Mouse (Mus musculus) Muller cell, postnatal 12 days (primary cell): ENCODE results near the gene Use1.
"Not testable (repeated sequence)": the region's sequence is repeated elsewhere in the genome, so short reads cannot be mapped to it uniquely, and the experiment has no call there.

ENCODE experiments used
- DNase-seq: peaks from one replicate; pipeline ENCODE4 v3.0.0-alpha.2; 2015; ENCODE audit errors: inconsistent ontology term

The Use1 gene

GRCm38 (mm10) chr8:71366771-71367528 lies at the start of gene Use1:
Gene Use1 (plus strand): TSS chr8:71366848.
- DNase-seq, result peak; percentile 96

GRCm38 (mm10) chr8:71318610-71319009 lies 48.0 kb upstream of the Use1 start:
- DNase-seq, result not testable (repeated sequence)

- DNase-seq, result not testable (repeated sequence)
These were observed 46.9 kb upstream of the Use1 start for GRCm38 (mm10) chr8:71319760-71320159.

GRCm38 (mm10) chr8:71322939-71323338 lies 43.7 kb upstream of the Use1 start:
- peak; percentile 14 for DNase-seq

- DNase-seq, result no peak
These were observed 41.8 kb upstream of the Use1 start for GRCm38 (mm10) chr8:71324848-71325247.

DNA sequence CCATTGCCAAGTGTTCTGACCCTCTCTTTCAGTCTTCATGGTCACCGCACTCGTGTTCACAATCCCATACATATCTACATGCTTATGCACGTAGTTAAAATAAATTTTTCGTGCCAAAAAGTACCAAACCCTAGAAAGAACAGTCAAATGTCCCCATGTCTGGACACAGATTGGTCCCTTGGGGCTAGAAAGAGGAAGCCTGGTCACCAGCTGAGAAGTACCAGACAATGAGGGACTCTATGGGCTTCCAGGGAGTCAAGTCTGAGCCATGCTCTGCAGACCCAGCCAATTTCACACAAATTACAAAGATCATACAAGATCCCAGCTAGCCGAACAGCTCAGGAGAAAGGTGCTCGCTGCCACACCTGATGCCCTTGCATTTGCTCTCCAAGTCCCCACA lies 28.8 kb upstream of the Use1 start:
- DNase-seq, result not testable (repeated sequence)

- no peak for DNase-seq
These were observed 26.0 kb upstream of the Use1 start for GRCm38 (mm10) chr8:71340625-71341024.

DNA sequence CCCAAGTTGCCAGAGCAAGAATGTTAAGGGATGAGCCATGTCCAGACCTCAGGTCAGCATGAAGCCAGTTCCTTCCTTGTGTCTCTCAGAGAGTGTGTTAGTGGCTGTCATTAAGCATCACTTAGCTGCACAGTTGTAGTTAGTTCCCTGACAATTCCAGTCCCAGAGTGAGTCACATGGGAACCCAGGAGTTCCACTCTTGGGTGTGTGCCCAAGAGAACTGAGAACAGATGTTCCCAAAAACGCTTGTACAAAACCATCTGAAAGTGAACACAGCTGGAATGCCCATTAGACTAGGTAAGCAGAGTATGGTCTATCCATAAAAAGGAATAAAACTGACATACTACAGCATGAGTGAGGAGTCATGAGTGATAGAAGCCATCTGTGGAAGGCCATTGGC lies 20.1 kb upstream of the Use1 start:
- DNase-seq, result no peak

GRCm38 (mm10) chr8:71351117-71351516 lies 15.5 kb upstream of the Use1 start:
- no peak for DNase-seq

DNA sequence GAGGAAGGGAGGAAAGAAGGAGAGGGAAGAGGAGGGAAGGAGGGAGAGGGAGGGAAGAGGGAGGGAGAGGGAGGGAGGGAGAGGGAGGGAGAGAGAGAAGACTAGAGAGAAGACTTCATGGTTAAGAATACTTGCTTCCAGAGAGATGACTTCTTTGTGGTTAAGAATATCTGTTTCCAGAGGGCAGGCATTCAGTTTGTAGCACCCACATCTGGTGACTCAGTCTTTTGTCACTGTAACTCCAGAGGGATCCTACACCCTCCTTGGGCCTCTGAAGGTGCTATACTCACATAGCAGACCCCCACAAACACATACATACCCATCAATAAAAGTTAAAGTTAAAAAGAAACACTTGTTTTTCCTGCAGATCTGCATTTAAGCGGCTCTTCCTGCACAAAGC lies 15.1 kb upstream of the Use1 start:
- DNase-seq, result no peak

DNA sequence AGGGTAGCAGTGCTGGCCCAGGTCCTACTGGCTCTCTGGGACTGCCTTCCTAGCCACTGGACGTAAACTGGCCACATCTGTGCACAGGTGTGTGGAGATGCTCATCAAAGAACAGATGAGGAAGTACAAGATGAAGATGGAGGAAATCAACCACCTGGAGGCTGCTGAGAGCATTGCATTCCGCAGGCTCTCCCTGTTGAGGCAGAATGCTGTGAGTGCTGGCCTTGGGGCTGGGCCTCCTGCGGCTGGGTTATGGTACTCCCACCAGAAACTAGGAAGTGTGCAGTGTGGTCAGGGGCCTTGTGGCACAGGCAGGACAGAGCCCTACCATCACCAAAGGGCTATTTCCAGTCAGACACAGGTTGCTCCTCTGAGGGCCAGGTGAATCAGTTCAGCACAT lies 8.6 kb upstream of the Use1 start:
- no peak for DNase-seq

- DNase-seq, result no peak
These were observed 1.0 kb downstream of the Use1 start for GRCm38 (mm10) chr8:71367529-71368176.

DNA sequence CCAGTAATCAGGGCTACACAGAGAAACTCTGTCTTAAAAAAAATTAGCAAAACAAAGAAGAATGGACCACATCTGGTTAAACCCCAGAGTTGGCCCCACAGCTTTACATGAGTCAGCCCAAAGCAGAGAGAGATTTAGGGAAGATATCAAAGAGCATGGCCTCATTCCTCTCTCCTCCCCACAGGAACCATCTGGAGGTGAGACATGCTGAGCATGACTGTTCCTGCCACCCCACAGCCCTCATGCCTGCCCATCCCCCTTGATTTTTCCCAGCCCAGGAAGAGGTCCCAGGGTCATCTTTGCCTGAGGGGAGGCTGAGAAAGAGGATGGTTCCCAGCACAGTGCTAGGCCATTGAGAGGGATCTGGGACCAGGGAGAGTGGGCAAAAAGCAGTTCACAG lies 1.7 kb downstream of the Use1 start:
- DNase-seq, result no peak

DNA sequence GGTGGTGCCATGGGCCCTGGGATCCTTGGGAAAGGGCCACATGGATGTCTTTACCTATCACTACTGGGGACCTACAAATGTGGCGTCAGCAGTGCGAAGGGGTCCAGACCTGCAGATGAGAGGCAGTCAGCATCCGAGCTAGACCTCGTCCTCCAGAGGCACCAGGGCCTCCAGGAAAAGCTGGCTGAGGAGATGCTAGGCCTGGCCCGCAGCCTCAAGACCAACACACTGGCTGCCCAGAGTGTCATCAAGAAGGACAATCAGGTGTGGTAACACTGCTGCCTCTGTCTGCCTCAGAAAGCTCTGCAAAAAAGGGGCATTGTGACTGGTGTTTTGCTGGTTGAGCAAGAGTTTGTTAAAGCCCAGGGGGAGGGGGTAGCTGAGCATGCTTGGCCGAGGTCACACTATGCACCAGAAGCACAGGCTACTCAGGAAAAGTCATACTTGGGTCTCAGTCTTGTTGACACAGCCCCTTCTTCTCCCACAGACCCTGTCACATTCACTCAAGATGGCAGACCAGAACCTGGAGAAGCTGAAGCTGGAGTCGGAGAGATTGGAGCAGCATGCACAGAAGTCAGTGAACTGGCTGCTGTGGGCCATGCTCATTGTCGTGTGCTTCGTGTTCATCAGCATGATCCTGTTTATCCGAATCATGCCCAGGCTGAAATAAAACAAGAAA lies 2.5 kb downstream of the Use1 start:
- no peak for DNase-seq

DNA sequence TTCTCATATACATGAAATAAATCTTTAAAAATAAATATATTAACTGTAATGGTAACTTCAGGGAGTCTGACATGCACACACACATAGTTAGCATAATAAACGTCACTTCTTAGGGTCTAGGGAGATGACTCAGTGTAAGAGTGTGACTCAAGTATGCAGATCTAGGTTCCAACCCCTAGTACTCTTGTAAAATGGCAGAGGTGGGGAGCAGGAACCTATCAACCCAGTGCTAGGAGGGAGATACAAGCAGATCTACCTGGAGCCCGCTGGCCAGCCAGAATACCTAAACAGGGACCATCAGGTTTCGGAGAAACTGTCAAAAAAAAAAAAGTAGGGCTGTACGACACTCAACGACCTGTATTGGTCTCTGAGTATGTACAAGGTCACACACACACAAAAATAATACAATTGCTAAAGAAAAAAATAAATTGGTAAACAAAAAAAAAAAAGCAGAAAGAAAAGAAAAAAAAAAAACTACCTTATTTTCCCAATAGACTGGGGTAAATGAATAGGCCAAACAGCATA lies 4.1 kb downstream of the Use1 start:
- DNase-seq, result peak; percentile 30

DNA sequence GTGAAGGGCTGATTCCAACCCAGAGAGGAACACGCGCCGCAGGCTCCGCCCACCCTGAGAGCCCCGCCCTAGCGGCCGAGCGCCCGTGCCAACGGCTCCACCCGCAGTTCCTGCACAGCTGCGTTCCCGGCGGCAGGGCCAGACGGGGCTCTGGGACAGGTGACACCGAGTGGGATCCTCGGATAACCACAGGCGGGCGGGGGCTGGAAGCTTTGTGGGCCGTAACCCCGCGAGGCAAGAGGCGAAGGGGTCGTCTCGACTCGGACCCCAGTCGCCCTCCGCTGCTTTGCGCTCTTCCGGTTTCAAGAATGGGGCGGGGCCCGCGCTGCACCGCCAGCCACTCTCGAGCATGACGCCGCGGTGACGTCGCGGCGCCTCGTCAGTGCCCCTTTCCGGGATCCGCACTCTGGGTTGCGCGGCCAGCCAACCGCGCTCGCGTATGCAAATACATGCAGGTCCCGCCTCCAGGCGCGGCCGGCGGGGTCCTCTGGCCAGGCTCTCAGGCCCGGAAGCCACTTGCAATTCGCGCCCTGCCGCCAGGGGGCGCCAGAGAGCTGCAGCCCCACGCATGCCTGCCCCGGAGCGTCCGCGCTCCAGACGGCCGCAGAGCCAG lies 4.7 kb downstream of the Use1 start, which contains the start of gene Ocel1:
Ocel1 (plus strand) TSS at position 63 of the 613 bp plus-strand sequence.
- peak; percentile 99 for DNase-seq

DNA sequence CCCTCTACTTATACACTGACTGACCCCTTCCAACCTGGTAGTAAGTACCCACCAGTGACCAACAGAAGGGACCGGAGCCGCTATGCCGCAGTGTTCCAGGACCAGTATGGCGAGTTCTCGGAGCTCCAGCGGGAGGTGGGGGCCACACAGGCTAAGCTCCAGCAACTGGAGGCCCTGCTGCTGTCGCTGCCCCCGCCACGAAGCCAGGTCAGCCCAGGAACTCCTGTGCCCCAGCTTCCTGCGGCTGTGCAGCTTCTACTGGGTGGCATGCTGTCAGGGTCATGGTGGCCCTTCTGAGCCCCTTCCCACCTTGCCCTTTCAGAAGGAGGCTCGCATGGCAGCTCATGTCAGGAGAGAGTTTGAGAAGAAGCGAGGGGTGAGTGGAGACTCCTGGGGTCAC lies 5.8 kb downstream of the Use1 start:
- DNase-seq, result no peak

GRCm38 (mm10) chr8:71373000-71373399 lies 6.4 kb downstream of the Use1 start:
- no peak for DNase-seq

GRCm38 (mm10) chr8:71374616-71375206 lies 8.1 kb downstream of the Use1 start:
- peak; percentile 48 for DNase-seq

GRCm38 (mm10) chr8:71375581-71376422 lies 9.2 kb downstream of the Use1 start:
- DNase-seq, result peak; percentile 73
